Mouse (Mus musculus): ENCODE measurements around the gene Nol3. TPM values are rescaled to one million over a fixed set of nuclear protein-coding genes. Genes with fewer than 3 reads are reported as not detected.

Nol3 gene
- polyA plus RNA-seq, 1 experiment from 2014 or later: 2.8 TPM

DNA sequence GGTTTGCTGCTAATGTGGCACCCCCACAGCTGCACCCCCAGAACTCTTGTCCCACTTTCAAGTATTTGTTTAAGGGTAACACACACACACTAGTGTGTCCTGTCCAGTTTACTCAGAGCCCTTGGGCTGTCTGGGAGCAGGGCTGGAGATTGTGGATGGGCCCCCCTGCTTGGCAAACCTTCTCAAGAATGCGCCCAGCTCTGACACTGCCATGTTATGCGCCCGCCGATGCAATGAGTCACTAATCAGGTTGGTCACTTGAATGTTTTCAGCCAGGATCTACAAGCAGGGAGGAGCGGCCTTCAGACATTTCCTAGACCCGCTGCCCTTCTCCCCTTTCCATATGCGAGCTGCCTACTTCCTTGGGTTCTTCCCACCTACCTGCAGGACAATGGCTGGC, 16.5 kb downstream of the Nol3 start:
- Histone ChIP-seq H3K4me3 (no peak overlapping the region), H3K27me3 (peaks cover 29% of the 10 kb centered on the region), H3K36me3 (no peaks in the 10 kb centered on the region), H3K27ac (no peak overlapping the region), H3K4me2 (no peak overlapping the region), H3K4me1 (peaks cover 30% of the 10 kb centered on the region), H3K9ac (no peak overlapping the region), H3K9me3 (no peaks in the 10 kb centered on the region)
- ATAC-seq (ENCODE audit: insufficient number of reproducible peaks, insufficient read depth, low FRiP score, low TSS enrichment, low read depth): no peak
- WGBS: 86% methylated on average over 7 of the region's 7 CpGs

DNA sequence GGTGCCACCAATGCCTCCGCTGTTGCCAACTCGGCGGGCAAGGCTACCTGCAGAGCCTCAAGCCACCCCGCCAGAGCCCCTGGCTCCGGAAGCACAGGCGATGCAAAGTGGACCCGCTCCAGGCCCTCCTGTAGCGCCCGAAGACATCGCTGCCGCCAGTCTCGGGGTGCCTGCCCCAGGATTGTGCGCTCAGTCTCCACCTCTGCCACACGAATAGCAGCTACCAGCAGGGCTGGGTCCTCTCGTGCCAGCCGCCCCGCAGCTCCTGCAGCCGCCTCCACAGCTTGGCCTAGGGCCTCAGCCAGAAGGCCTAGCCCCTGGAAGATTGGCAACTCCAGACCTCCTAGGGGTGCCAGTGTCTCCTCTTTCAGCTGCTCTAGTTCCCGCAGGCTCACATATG, 17.5 kb downstream of the Nol3 start:
- Histone ChIP-seq H3K4me2 (no peak overlapping the region), H3K9me3 (no peaks in the 10 kb centered on the region), H3K27me3 (peaks cover 29% of the 10 kb centered on the region), H3K9ac (no peak overlapping the region), H3K27ac (no peak overlapping the region), H3K36me3 (no peaks in the 10 kb centered on the region), H3K4me3 (no peak overlapping the region), H3K4me1 (peaks cover 29% of the 10 kb centered on the region)
- 59% methylated on average over 19 of the region's 19 CpGs for WGBS
- ATAC-seq (ENCODE audit: insufficient number of reproducible peaks, insufficient read depth, low FRiP score, low TSS enrichment, low read depth): no peak

DNA sequence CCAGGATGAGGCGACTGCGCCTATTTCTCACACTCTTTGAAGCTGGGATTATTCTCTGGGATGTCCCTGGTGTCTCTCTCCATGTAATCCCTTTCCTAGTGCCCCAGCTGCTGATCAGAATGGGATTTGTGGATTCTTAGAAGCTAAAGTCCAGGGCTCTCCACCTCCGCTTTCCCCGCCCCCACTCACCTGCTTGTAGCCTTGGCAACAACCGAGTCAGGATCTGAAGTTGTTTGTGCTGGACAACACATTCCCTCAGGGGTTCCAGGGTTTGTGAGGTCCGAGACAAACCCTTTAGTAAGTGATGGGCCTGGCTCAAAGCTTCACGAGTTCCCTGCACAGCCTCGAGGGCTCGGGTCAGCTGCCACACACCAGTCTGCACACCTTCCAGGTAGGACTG, 18.8 kb downstream of the Nol3 start:
- H3K4me3 ChIP-seq: no peak overlapping the region
- H3K4me2 ChIP-seq: 0 out of 2 replicates have a peak overlapping the region, but pooled peaks have one; percentile 1
- H3K9ac ChIP-seq: 0 out of 2 replicates have a peak overlapping the region, but pooled peaks have one; percentile 4

DNA sequence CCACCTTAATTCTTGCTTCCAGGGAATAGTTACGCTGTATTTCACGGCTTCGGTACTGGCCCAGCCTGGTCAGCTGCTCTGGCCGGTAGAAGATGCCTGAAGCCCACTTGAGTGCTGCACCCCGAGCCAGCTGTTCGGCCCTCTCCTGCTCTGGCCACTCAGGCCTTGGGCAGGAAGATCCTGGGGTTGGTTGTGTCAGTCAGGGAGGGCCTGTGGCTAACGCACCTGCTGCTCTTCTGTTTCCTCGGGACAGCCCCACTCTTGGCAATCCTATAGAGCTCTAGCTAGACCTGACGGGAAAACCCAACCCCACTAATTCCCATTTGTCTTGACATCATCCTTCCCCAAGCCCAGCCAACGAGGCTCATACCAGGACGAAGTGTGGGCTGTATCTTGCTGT, 19.3 kb downstream of the Nol3 start:
- 72% methylated on average over 11 of the region's 11 CpGs for WGBS
- Histone ChIP-seq H3K4me1 (peaks cover 22% of the 10 kb centered on the region), H3K4me2 (0 out of 2 replicates have a peak overlapping the region, but pooled peaks have one; percentile 1), H3K36me3 (peaks cover 16% of the 10 kb centered on the region), H3K9me3 (no peaks in the 10 kb centered on the region), H3K27ac (no peak overlapping the region), H3K9ac (0 out of 2 replicates have a peak overlapping the region, but pooled peaks have one; percentile 4), H3K27me3 (peaks cover 22% of the 10 kb centered on the region), H3K4me3 (no peak overlapping the region; the same call in 1 of the 2 replicates)
- no peak for ATAC-seq (ENCODE audit: insufficient number of reproducible peaks, insufficient read depth, low FRiP score, low TSS enrichment, low read depth)

More for the DNA sequence above, 18.8 kb downstream of the Nol3 start:
- no peak overlapping the region for H3K27ac ChIP-seq
- H3K36me3 ChIP-seq: peaks cover 11% of the 10 kb centered on the region
- WGBS: 54% methylated on average over 9 of the region's 9 CpGs
- H3K4me1 ChIP-seq: peaks cover 27% of the 10 kb centered on the region
- no peak for ATAC-seq (ENCODE audit: insufficient number of reproducible peaks, insufficient read depth, low FRiP score, low TSS enrichment, low read depth)
- H3K27me3 ChIP-seq: peaks cover 27% of the 10 kb centered on the region
- H3K9me3 ChIP-seq: no peaks in the 10 kb centered on the region

DNA sequence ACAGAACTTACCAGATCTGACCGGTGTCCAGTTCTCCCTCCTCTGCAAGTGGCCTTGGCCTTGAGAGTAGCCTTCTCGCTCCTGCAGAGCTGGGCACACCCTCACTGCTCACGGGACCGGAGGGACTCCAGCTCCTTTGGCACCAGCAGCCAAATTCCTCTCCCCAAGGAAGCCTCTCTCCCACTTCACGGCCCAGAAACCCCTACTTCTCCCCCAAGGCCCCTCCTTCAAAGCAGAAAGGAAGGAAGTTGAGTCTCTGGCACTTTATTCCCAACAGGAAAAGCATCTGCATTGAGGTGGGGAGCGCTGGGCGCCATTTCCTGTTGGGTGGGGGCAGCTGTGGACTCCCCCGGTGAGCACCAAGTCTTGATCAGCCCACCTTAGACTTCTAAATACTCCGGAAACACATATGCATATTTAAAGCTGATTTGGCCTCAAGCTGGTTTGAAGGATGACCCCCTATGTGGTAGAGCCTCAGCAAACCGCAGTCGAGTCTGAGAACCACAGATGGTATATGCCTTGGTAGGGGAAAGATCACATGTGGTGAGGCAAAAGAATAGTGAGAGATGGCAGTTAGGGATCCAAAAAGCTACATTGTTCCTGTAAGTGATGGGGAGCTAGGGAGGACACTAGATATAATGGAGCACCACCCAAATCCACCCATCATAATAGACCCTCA, 20.1 kb downstream of the Nol3 start, which contains the start of gene Exoc3l:
TSS of gene Exoc3l (minus strand) at position 207 of the 679 bp plus-strand sequence.
- ATAC-seq (ENCODE audit: insufficient number of reproducible peaks, insufficient read depth, low FRiP score, low TSS enrichment, low read depth): no peak
- H3K27ac ChIP-seq: peak within 1 kb of the TSS; percentile 41; the same call in 1 of the 2 replicates
- H3K27me3 ChIP-seq: peaks cover 16% of the 10 kb centered on the region
- WGBS: 69% methylated on average over 11 of the region's 11 CpGs
- no peaks in the 10 kb centered on the region for H3K9me3 ChIP-seq
- H3K9ac ChIP-seq: peak within 1 kb of the TSS; percentile 95
- peak within 1 kb of the TSS; percentile 96 for H3K4me2 ChIP-seq
- peaks cover 16% of the 10 kb centered on the region for H3K4me1 ChIP-seq
- H3K4me3 ChIP-seq: peak within 1 kb of the TSS; percentile 99
- H3K36me3 ChIP-seq: peaks cover 23% of the 10 kb centered on the region

DNA sequence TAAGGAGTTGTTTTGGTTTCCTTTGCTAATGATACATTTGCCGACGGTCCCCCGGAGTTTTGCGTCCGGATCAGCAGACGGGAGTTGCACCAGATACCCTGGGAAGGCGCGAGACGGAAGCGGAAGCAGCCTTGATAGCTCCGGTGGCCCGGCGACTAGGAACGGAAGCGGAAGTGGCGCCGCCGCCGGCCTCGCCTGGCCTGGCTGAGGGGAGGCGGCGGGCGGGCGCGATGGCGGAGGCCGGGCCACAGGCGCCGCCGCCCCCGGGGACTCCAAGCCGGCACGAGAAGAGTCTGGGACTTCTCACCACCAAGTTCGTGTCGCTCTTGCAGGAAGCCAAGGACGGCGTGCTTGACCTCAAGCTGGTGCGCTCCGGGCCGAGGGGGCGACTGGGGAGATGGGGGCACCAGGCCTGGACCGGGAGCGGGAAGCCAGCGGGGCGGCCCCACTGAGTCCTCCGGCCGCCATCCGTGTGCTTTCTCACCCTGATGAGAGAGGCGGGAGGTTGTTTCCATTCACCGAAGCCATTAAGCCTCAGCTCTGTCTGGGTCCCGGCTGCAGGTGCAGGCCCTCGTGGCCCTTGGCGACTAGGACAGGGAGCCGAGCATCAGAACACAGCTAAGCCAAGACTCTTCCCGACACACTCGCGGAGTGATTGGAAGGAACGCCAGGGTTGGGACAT, 21.7 kb downstream of the Nol3 start, which contains the start of gene E2f4:
TSS of gene E2f4 (plus strand) at position 153 of the 682 bp plus-strand sequence.
- peak; percentile 64; the same call in 1 of the 2 replicates for ATAC-seq (ENCODE audit: insufficient number of reproducible peaks, insufficient read depth, low FRiP score, low TSS enrichment, low read depth)
- WGBS: under 1% methylated on average over 58 of the region's 58 CpGs

DNA sequence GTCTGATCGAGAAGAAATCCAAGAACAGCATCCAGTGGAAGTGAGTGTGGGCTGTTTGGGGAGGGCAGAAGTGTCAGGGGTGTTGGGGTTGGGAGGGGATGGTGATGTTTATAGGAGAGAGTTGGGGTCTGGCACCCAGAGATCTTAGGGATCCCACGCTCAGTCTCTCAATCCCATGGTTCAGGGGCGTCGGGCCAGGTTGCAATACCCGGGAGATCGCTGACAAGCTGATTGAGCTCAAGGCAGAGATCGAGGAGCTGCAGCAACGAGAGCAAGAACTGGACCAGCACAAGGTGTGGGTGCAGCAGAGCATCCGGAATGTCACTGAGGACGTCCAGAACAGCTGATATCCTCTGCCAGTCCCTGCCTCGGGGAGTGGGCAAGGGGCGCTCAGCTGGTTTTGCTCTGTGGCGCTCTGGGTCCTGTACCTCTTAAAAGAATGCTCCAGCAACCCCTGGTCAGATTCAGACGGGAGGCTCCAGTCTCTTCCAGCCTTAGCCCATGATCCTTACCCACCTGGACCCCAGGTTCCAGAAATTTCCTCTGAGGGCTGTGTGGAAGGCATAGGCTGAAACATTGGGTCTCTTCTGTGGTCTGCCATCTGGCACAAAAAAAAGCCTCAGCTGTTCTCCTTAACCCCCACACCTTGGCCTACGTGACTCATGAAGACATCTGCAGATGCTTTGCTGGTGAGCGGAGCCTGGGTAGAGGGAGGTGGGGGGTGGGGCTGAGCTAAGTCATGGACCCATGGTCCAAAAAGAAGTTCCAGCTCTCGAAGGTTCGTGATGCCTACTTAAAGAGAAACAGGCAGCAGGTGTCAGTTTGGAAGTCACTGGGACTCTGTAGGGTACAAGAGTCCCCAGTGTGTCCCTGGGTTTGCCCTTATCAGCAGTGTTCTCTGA, 22.7 kb downstream of the Nol3 start:
- Histone ChIP-seq H3K36me3 (peaks cover 49% of the 10 kb centered on the region), H3K27ac (no peak overlapping the region)
- WGBS: 57% methylated on average over 18 of the region's 18 CpGs

More for the DNA sequence above, 21.7 kb downstream of the Nol3 start, which contains the start of gene E2f4:
- peaks cover 10% of the 10 kb centered on the region for H3K27me3 ChIP-seq
- no peaks in the 10 kb centered on the region for H3K9me3 ChIP-seq
- peaks cover 16% of the 10 kb centered on the region for H3K4me1 ChIP-seq
- H3K4me2 ChIP-seq: peak within 1 kb of the TSS; percentile 96
- H3K27ac ChIP-seq: peak within 1 kb of the TSS; percentile 60; the same call in 1 of the 2 replicates
- peaks cover 40% of the 10 kb centered on the region for H3K36me3 ChIP-seq
- peak within 1 kb of the TSS; percentile 95 for H3K9ac ChIP-seq
- peak within 1 kb of the TSS; percentile 99 for H3K4me3 ChIP-seq

DNA sequence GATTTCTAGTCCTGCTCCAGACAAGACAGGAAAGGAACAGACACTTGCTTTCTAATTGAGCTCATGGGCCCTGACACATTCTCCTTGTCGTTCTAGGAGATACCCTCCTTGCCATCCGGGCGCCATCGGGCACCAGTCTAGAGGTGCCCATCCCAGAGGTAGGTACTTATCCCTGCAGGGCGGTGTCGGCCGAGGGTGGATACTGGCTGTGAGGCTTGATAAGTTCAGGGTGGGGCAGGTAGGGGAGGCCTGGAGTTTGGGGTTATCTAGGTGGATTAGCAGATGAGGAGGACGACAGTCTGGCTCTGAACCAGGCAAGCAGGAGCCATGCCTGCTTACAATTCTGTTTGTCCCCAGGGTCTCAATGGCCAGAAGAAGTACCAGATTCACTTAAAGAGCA, 24.0 kb downstream of the Nol3 start:
- no peak for ATAC-seq (ENCODE audit: insufficient number of reproducible peaks, insufficient read depth, low FRiP score, low TSS enrichment, low read depth)
- Histone ChIP-seq H3K27me3 (no peaks in the 10 kb centered on the region), H3K4me1 (peaks cover 26% of the 10 kb centered on the region), H3K4me3 (no peak overlapping the region), H3K9me3 (no peaks in the 10 kb centered on the region), H3K9ac (no peak overlapping the region), H3K36me3 (peaks cover 59% of the 10 kb centered on the region), H3K27ac (no peak overlapping the region), H3K4me2 (no peak overlapping the region)
- 92% methylated on average over 8 of the region's 8 CpGs for WGBS

More for the DNA sequence above, 22.7 kb downstream of the Nol3 start:
- peaks cover under 1% of the 10 kb centered on the region for H3K27me3 ChIP-seq
- peak overlapping the region; percentile 95 for H3K9ac ChIP-seq
- ATAC-seq (ENCODE audit: insufficient number of reproducible peaks, insufficient read depth, low FRiP score, low TSS enrichment, low read depth): no peak
- peaks cover 16% of the 10 kb centered on the region for H3K4me1 ChIP-seq
- peak overlapping the region; percentile 96 for H3K4me2 ChIP-seq
- peak overlapping the region; percentile 99 for H3K4me3 ChIP-seq
- H3K9me3 ChIP-seq: no peaks in the 10 kb centered on the region

DNA sequence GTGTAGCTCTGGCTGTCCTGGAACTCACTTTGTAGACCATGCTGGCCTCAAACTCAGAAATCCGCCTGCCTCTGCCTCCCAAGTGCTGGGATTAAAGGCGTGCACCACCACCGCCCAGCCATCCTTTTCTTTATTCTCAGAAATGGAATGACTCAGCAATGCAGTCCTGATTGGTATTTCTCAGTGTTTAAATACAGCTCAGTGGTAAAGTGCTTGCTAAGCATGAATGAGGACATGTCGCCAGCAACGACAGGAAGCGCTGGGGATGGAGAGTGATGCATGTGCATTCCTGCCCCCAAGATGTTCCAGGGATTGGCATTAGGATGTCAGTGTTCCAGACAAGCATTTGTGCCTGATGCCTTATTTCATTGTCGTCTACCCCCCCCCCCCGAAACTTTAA, 27.5 kb downstream of the Nol3 start:
- Histone ChIP-seq H3K9ac (no peak overlapping the region), H3K27ac (no peak overlapping the region), H3K4me2 (no peak overlapping the region), H3K9me3 (no peaks in the 10 kb centered on the region), H3K4me3 (no peak overlapping the region), H3K36me3 (peaks cover 77% of the 10 kb centered on the region), H3K4me1 (peaks cover 35% of the 10 kb centered on the region), H3K27me3 (no peaks in the 10 kb centered on the region)
- ATAC-seq (ENCODE audit: insufficient number of reproducible peaks, insufficient read depth, low FRiP score, low TSS enrichment, low read depth): no peak
- 85% methylated on average over 8 of the region's 8 CpGs for WGBS

DNA sequence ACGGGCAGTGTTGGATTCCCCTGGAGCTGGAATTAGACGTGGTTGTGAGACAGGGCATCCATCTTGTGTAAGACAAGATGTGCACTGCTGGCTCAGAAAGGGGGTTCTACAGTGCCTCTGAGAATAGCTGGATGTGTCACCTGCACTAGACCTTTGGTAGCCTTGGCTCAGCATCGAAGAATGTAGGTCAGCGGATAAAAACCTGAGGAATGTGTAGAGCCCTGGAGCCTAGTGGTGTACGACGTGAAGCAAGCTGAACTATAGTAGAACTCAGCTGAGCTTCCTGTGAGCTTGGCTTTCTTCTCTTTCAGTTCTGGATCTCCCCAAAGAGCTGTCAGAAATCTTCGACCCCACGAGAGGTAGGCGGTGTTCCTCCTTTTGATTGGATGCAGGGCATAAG, 27.9 kb downstream of the Nol3 start:
- Histone ChIP-seq H3K4me3 (no peak overlapping the region), H3K9ac (no peak overlapping the region), H3K9me3 (no peaks in the 10 kb centered on the region), H3K36me3 (peaks cover 78% of the 10 kb centered on the region), H3K27me3 (no peaks in the 10 kb centered on the region), H3K4me2 (no peak overlapping the region), H3K27ac (peak overlapping the region; percentile 64), H3K4me1 (peaks cover 30% of the 10 kb centered on the region)
- 83% methylated on average over 9 of the region's 9 CpGs for WGBS
- no peak for ATAC-seq (ENCODE audit: insufficient number of reproducible peaks, insufficient read depth, low FRiP score, low TSS enrichment, low read depth)
